Mouse (Mus musculus) olfactory bulb, adult 2 months (tissue): Measurements from ENCODE around the gene Rnf150.

Source experiments
- CTCF ChIP-seq: fragments of 200-500 bp; IDR thresholded peaks from 2 replicates; pipeline ENCODE4 v1.5.1; 2012; ENCODE audit warnings: low read depth, mild to moderate bottlenecking, low read length, moderate library complexity; ENCODE audit not compliant: insufficient read depth
- POLR2A ChIP-seq: fragments of 200-500 bp; IDR thresholded peaks from 2 replicates; pipeline ENCODE4 v1.6.1; 2012; ENCODE audit warnings: mild to moderate bottlenecking, low read depth, low read length, moderate library complexity; ENCODE audit not compliant: insufficient read depth

- TF ChIP-seq CTCF, result no peak
- TF ChIP-seq POLR2A, result no peak
These were observed 189.7 kb downstream of the Rnf150 start for GRCm38 (mm10) chr8:83052896-83053295.
